Mouse (Mus musculus) kidney, embryonic 15.5 days (tissue): ENCODE measurements around the gene Fam163a. TPM values are rescaled to one million over a fixed set of nuclear protein-coding genes. Genes with fewer than 3 reads are reported as not detected.

ENCODE experiments used
- ATAC-seq: fragments of 200-750 bp; cut with Nextera tagmentation; replicated peaks from 2 replicates; pipeline ENCODE4 v1.8.0; 2017; ENCODE audit warnings: moderate TSS enrichment; ENCODE audit not compliant: low FRiP score
- H3K27ac ChIP-seq: fragments of 300-500 bp; sonication (generic); 2 replicates; pipeline ENCODE4 v1.5.1; 2015; ENCODE audit warnings: mild to moderate bottlenecking, inconsistent platforms
- H3K27me3 ChIP-seq: fragments of 300-500 bp; sonication (generic); 2 replicates; pipeline ENCODE4 v1.6.1; 2015; ENCODE audit warnings: inconsistent platforms
- H3K36me3 ChIP-seq: fragments of 300-500 bp; sonication (generic); 2 replicates; pipeline ENCODE4 v1.6.1; 2015; ENCODE audit warnings: inconsistent platforms
- H3K4me1 ChIP-seq: fragments of 300-500 bp; sonication (generic); 2 replicates; pipeline ENCODE4 v1.6.1; 2015; ENCODE audit warnings: inconsistent platforms
- H3K4me2 ChIP-seq: fragments of 300-500 bp; sonication (generic); 2 replicates; pipeline ENCODE4 v1.6.1; 2015; ENCODE audit warnings: moderate library complexity, mild to moderate bottlenecking, inconsistent platforms
- H3K4me3 ChIP-seq: fragments of 300-500 bp; sonication (generic); replicated peaks from 2 replicates; pipeline ENCODE4 v1.5.1; 2015; ENCODE audit warnings: mild to moderate bottlenecking, inconsistent platforms
- H3K9ac ChIP-seq: fragments of 300-500 bp; sonication (generic); 2 replicates; pipeline ENCODE4 v1.6.1; 2015; ENCODE audit warnings: mild to moderate bottlenecking, inconsistent platforms
- H3K9me3 ChIP-seq: fragments of 300-500 bp; sonication (generic); replicated peaks from 2 replicates; pipeline ENCODE4 v1.6.1; 2016; ENCODE audit warnings: inconsistent platforms
- WGBS: fragments of 180-500 bp; shearing (Covaris S2); methylation state at CpG from one replicate; pipeline ENCODE4 v1.1.7; 2015; ENCODE audit warnings: mixed read lengths; 5-methylcytosine and 5-hydroxymethylcytosine counted together
- polyA plus RNA-seq: library from polyadenylated mRNA; unstranded; fragments of >200 nt; fragmentation: Nextera tagmentation; extraction: Ambion mirVana; gene quantifications from 2 replicates; pipeline ENCODE4 v1.2.1, GENCODE M21; 2015

Gene Fam163a
- polyA plus RNA-seq, 1 experiment from 2014 or later: 1.5 TPM

DNA sequence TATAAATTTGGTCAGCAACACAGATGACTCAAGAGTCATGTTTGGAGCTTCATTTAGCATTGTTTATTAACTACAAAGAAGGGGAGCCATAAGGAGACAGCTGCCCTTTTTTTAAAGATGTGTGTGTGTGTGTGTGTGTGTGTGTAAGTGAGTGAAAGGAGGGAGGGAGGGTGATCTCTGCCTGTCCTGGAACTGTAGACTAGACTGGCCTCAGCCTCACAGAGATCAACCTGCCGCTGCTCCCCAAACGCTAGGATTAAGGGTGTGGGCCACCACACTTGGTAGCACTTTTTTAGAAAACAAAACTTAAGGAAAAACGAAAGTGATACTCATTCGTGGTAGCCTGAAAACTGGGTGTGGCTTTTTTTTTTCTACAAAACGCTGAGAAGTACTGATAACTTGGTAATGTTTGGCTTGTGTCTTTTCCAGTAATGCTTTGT, 167.7 kb downstream of the Fam163a start:
- 0 out of 2 replicates have a peak overlapping the region, but pooled peaks have one; percentile 10 for H3K9ac ChIP-seq
- H3K4me3 ChIP-seq: peak overlapping the region; percentile 12; the same call in 1 of the 2 replicates
- peaks cover 19% of the 10 kb centered on the region for H3K36me3 ChIP-seq
- ATAC-seq: no peak
- peaks cover 30% of the 10 kb centered on the region for H3K4me1 ChIP-seq
- peak overlapping the region; percentile 66 for H3K4me2 ChIP-seq
- no peaks in the 10 kb centered on the region for H3K27me3 ChIP-seq
- 0 out of 2 replicates have a peak overlapping the region, but pooled peaks have one; percentile 54 for H3K27ac ChIP-seq
- 49% methylated on average over 5 of the region's 5 CpGs for WGBS
- no peaks in the 10 kb centered on the region for H3K9me3 ChIP-seq

DNA sequence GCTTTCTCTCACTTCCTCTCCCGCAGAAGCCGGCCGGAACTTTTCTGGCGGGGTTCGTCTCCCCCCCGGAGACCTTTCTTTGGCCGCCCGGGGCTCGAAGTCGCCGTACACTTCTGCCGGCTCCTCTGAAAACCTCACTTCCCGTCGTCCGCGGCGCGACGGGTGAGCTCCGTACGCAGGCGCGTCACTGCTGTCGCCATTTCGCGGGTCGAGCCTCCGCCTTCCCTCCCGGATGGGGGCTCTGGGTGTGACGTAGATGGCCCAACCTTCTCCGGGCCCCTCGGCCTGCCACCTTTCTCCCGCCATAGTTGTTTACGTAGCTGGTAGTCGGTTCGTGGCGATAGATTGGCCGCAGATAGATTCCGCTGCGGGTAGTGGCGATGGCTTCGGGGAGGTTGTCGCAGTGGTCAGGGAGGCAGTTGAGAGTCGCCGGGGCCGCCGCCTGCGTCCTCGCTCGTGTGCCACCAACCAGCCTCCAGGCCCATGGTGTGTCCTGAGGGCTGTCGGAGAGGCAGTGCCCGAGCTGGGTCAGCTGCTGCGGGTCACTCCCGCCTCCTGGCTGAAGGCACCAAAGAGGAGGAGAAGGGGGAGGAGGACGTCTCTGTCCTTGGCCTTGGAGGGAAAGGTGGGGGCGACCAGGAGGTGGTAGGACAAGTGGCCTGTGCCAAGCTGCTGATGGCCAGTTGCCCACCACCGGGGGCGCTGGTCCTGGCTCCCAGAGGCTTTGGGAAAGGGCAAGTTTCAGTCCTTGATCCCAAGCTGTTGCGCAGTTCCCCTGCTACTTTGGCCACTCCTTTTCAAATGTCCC, 168.7 kb downstream of the Fam163a start, which contains the start of gene Tor1aip1:
Gene Tor1aip1, minus strand, starts transcription at position 551 of the 808 bp plus-strand sequence.
- WGBS: under 1% methylated on average over 59 of the region's 59 CpGs
- ATAC-seq: peak; percentile 95
- Histone ChIP-seq H3K9ac (peak within 1 kb of the TSS; percentile 69), H3K4me2 (peak within 1 kb of the TSS; percentile 66), H3K27ac (peak within 1 kb of the TSS; percentile 99), H3K27me3 (no peaks in the 10 kb centered on the region), H3K4me3 (peak within 1 kb of the TSS; percentile 62), H3K9me3 (no peaks in the 10 kb centered on the region), H3K4me1 (peaks cover 23% of the 10 kb centered on the region; the same call in 1 of the 2 replicates), H3K36me3 (peaks cover 29% of the 10 kb centered on the region)

DNA sequence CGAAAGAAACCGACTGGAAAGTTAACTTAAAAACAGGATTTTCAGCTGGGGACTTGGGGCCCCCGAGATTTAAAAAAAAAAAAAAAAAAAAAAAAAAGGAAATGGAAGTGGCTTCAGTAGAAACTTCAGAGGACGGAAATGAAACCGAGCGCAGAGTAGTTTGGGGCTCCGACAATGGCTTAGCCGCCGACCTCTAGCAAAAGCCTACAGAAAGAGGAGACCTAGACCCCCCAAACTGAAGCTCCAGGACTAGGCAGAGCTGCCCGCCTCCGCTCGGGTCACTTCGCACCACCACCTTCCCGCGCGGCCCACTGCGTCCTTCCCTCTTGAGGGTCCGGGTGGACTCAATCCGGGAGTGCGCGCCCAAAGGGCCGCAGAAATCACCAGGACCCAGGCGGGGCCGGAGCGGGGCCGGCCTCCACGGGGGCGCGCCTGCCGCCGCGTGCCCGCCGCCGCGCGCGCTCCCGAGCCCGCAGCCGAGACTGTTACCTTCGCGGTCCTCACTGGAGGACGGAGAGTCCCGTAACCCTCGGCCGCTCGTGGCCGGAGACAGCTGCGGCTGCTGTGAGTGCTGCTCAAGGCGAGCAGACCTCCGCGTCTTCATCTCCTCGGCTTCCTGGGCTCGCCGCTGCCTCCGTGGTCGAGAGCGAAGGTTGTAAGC, 169.4 kb downstream of the Fam163a start, which contains the start of gene Tor1aip2:
Gene Tor1aip2, plus strand, starts transcription at position 135 of the 661 bp plus-strand sequence.
- Histone ChIP-seq H3K9ac (peak within 1 kb of the TSS; percentile 69), H3K36me3 (peaks cover 36% of the 10 kb centered on the region), H3K27me3 (no peaks in the 10 kb centered on the region), H3K27ac (peak within 1 kb of the TSS; percentile 99), H3K4me2 (peak within 1 kb of the TSS; percentile 66), H3K4me1 (peaks cover 21% of the 10 kb centered on the region; the same call in 1 of the 2 replicates), H3K9me3 (no peaks in the 10 kb centered on the region), H3K4me3 (peak within 1 kb of the TSS; percentile 62)
- ATAC-seq: peak; percentile 89
- under 1% methylated on average over 59 of the region's 59 CpGs for WGBS

DNA sequence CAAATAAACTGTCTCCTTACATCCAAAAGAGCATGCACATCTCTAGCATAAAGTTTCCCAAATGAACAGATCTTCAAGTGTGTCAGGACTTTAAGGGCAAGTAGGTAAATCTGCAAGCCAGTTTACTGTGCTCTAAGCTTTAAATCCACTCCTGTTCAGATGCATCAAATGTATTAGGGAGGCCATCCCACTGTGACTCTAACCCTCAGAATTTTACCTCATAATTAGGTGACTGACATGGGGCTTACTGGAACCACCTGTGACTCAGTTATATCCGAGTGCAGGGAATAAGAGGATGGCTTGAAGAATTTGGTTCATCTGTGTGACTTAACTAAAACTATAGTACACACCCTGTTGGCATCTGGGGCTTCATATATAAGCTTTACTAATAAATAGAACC, 170.2 kb downstream of the Fam163a start:
- peaks cover 43% of the 10 kb centered on the region for H3K36me3 ChIP-seq
- 21% methylated on average over 1 of the region's 1 CpGs for WGBS
- peak overlapping the region; percentile 66 for H3K4me2 ChIP-seq
- peak overlapping the region; percentile 99 for H3K27ac ChIP-seq
- H3K9me3 ChIP-seq: no peaks in the 10 kb centered on the region
- H3K4me1 ChIP-seq: peaks cover 18% of the 10 kb centered on the region; the same call in 1 of the 2 replicates
- peak overlapping the region; percentile 62 for H3K4me3 ChIP-seq
- peak overlapping the region; percentile 69 for H3K9ac ChIP-seq
- ATAC-seq: no peak
- no peaks in the 10 kb centered on the region for H3K27me3 ChIP-seq

DNA sequence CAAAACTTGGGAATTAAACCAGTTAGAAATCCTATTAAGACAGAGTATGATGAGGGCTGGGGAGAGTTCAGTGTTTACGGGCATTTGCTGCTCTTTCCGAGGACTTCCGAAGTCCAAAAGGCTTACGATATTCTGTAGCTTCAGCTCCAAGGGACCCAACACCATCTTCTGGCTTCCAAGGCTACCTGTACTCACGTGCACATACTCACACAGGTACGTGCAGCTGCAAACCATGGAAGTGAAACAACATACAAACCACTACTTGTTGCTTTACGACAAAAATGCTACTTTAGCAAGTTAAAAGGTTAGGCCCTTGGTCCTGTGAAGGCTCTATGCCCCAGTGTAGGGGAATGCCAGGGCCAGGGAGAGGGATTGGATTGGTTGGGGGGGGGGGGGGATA, 170.9 kb downstream of the Fam163a start:
- peak overlapping the region; percentile 2; the same call in 1 of the 2 replicates for H3K4me3 ChIP-seq
- H3K4me1 ChIP-seq: peaks cover 18% of the 10 kb centered on the region; the same call in 1 of the 2 replicates
- WGBS: 97% methylated on average over 7 of the region's 7 CpGs
- no peak overlapping the region for H3K27ac ChIP-seq
- H3K9me3 ChIP-seq: no peaks in the 10 kb centered on the region
- H3K27me3 ChIP-seq: no peaks in the 10 kb centered on the region
- H3K36me3 ChIP-seq: peaks cover 50% of the 10 kb centered on the region
- H3K4me2 ChIP-seq: no peak overlapping the region
- ATAC-seq: no peak
- no peak overlapping the region for H3K9ac ChIP-seq

DNA sequence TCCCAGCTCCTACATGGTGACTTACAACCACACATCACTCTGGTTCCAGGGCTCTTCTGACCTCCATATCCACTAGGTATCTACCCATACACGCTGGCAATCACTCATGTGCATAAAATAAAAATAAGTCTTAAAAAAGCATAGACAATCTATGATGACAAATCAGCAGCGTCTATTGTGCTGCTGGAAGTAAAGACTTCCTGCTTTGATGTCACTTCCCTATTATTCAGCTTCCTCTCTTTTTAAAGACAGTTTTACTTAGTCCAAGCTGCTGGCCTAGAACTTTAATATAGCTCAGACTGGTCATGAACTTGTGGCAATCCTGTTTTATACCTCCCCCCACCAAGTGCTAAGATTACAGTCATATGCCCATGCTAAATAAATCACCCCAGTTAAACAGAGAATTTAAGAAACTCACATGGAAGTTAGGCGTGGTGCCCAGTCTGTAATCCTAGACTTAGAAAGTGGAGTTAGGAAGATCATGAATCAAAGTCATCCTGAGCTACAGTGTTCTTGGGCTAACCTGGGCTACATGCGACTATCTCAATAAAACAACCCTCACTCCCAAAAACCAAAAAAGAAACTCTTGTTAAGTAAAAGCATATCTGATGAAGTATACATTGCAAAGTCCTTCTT, 176.4 kb downstream of the Fam163a start:
- Histone ChIP-seq H3K9me3 (no peaks in the 10 kb centered on the region), H3K27me3 (no peaks in the 10 kb centered on the region), H3K9ac (no peak overlapping the region), H3K4me3 (no peak overlapping the region), H3K27ac (no peak overlapping the region), H3K4me2 (no peak overlapping the region), H3K36me3 (peaks cover 86% of the 10 kb centered on the region), H3K4me1 (no peaks in the 10 kb centered on the region)
- ATAC-seq: no peak
- 81% methylated on average over 4 of the region's 4 CpGs for WGBS

DNA sequence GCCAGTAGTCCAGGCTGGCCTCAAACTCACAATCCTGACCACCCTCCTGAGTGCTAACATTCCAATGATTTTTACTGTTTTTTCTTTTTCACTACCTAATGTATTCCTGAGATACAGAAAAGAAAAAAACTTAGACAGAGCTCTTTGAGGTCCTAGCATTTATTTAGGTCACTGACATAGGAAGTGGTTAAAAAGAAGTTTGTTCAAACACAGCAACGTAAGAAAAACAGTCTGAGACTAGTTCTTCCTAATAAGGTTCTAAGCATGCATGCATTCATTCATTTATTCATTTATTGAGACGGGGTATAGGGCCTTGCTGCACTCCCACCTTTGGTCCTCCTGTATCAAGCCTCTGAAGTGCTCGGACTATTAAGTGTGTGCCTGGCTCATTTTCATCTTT, 177.0 kb downstream of the Fam163a start:
- no peak overlapping the region for H3K4me2 ChIP-seq
- H3K27me3 ChIP-seq: no peaks in the 10 kb centered on the region
- peaks cover 83% of the 10 kb centered on the region for H3K36me3 ChIP-seq
- H3K9me3 ChIP-seq: no peaks in the 10 kb centered on the region
- H3K4me3 ChIP-seq: no peak overlapping the region
- ATAC-seq: no peak
- no peak overlapping the region for H3K27ac ChIP-seq
- H3K9ac ChIP-seq: no peak overlapping the region
- no peaks in the 10 kb centered on the region for H3K4me1 ChIP-seq
- WGBS: 87% methylated on average over 3 of the region's 3 CpGs

Other genes starting within 250 kb of the Fam163a start
- 10.7 and 11.0 TPM in 2 replicates for gene Cep350, start 231.8 kb downstream of the Fam163a start, polyA plus RNA-seq
- gene Tor1aip2, start 169.6 kb downstream of the Fam163a start, polyA plus RNA-seq: 112 and 114 TPM in 2 replicates
- gene Tor1aip1, start 168.5 kb downstream of the Fam163a start, polyA plus RNA-seq: 41.4 and 45.8 TPM in 2 replicates
- 2.8 and 2.9 TPM in 2 replicates for gene Tdrd5, start 98.6 kb upstream of the Fam163a start, polyA plus RNA-seq
- gene Nphs2, start 105.7 kb upstream of the Fam163a start, polyA plus RNA-seq: 31.1 and 33.6 TPM in 2 replicates
- 847 and 878 TPM in 2 replicates for gene Gm2000, start 161.0 kb upstream of the Fam163a start, polyA plus RNA-seq
- 0.22 and 0.67 TPM in 2 replicates for gene Axdnd1, start 216.1 kb upstream of the Fam163a start, polyA plus RNA-seq